Mouse (Mus musculus): ENCODE results near the gene Rnase13. TPM values are rescaled to one million over a fixed set of nuclear protein-coding genes. Genes with fewer than 3 reads are reported as not detected.

The Rnase13 gene
- polyA plus RNA-seq, 1 experiment, result not detected

DNA sequence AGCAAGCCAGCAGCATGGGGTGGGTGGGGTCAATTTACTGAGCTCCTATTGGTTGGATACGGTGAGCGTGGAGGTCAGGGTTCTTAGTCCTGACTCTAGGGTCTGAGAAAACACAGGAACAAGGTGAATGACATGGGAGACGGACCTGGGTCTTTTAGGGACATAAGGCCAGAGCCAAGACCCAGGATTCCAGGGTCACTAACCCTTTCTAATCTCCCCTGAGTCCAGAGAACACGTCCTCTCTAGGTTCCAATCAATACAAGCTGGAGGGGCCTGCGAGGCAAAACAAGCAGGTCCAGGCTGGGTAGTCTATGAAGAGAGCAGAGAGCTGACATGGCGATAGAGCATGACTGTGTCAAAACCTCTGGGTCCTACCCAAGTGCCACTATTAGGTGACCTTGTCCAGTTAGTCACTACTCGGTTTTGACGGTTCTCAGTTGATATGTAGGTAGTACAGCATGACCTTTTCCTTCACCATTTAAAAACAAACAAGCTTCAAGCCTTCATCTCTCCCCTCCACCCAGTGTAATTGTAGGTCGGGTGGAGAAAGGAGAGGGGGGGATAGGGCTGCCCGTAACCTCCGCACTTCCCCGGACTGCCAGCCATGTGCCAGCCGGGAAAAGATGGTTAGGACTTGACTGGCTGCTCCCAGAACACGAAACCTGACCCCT is 10.0 kb downstream of the Rnase13 start:
- H3K79me2 ChIP-seq (ENCODE audit: control insufficient read depth, insufficient read depth), result no peaks in the 10 kb centered on the region
- H3K36me3 ChIP-seq (ENCODE audit: control insufficient read depth, insufficient read depth), result no peaks in the 10 kb centered on the region
- peak overlapping the region; percentile 29 for H3K4me3 ChIP-seq (ENCODE audit: insufficient read depth, poor library complexity, severe bottlenecking)
- TF ChIP-seq MAX (IDR thresholded peaks at IDR 0.05) (no peak), MYOG (IDR thresholded peaks at IDR 0.05; ENCODE audit: control insufficient read depth, extremely low read depth, insufficient read length) (no peak), MYOD1 (IDR thresholded peaks at IDR 0.05; ENCODE audit: control insufficient read depth, insufficient read length, low read depth) (no peak), USF1 (IDR thresholded peaks at IDR 0.05; ENCODE audit: low read depth) (no peak), FOSL1 (IDR thresholded peaks at IDR 0.05; ENCODE audit: insufficient read depth, low read length, poor library complexity, severe bottlenecking) (no peak), CEBPB (IDR thresholded peaks at IDR 0.05; ENCODE audit: low read depth) (no peak), CTCF (IDR thresholded peaks at IDR 0.05; ENCODE audit: control insufficient read depth, insufficient read depth, insufficient read length) (no peak)
- no peaks in the 10 kb centered on the region for H3K79me3 ChIP-seq (ENCODE audit: low read depth)
- H3ac ChIP-seq (ENCODE audit: control insufficient read depth, insufficient read length, low read depth), result peak overlapping the region; percentile 58
- H3K27me3 ChIP-seq (ENCODE audit: control insufficient read depth, insufficient read depth, insufficient read length), result no peaks in the 10 kb centered on the region

DNA sequence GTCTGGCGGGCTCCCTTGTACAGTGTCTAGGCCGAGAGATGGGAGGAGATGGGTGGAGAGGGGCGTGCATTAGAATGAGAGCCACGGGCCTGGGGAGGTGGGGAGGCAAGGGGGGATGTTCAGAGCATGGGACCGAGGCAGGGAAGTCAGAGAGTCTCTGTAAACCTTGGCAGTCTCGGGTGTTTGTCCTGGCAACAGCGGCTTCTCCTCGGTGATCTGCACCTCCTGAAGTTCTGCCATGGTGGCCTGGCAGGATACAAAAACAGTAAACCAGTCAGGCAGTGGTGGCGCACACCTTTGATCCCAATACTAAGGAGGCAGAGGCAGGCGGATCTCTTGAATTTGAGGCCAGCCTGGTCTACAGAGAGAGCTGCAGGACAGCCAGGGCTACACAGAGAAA is 11.3 kb downstream of the Rnase13 start:
- Histone ChIP-seq H3K4me3 (ENCODE audit: insufficient read depth, poor library complexity, severe bottlenecking) (no peak overlapping the region), H3K36me3 (ENCODE audit: control insufficient read depth, insufficient read depth) (no peaks in the 10 kb centered on the region), H3K79me3 (ENCODE audit: low read depth) (no peaks in the 10 kb centered on the region), H3K27me3 (ENCODE audit: control insufficient read depth, insufficient read depth, insufficient read length) (no peaks in the 10 kb centered on the region), H3K79me2 (ENCODE audit: control insufficient read depth, insufficient read depth) (no peaks in the 10 kb centered on the region), H3ac (ENCODE audit: control insufficient read depth, insufficient read length, low read depth) (no peak overlapping the region)
- no peak for TF ChIP-seq MAX (IDR thresholded peaks at IDR 0.05)

DNA sequence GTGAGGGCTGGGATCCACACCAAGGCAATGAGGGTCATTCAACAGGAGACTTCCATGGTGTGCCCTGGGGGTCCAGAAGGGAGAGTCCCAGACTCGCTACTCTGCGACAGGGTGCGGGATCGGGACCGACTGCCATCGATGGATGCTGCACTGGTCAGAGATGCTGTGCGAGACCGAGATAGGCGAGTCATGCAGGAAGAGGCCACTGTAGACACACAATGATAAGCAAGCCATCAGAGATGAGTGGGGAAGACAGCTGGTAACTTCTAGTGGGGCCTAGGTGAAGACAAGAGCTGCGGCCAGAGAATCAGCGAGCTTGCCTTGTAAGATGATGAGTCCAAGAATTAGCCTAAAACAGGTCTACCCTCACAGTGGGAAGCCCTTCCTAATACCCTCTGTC is 16.5 kb downstream of the Rnase13 start:
- Histone ChIP-seq H3K36me3 (ENCODE audit: control insufficient read depth, insufficient read depth) (no peaks in the 10 kb centered on the region), H3K79me3 (ENCODE audit: low read depth) (no peaks in the 10 kb centered on the region)

DNA sequence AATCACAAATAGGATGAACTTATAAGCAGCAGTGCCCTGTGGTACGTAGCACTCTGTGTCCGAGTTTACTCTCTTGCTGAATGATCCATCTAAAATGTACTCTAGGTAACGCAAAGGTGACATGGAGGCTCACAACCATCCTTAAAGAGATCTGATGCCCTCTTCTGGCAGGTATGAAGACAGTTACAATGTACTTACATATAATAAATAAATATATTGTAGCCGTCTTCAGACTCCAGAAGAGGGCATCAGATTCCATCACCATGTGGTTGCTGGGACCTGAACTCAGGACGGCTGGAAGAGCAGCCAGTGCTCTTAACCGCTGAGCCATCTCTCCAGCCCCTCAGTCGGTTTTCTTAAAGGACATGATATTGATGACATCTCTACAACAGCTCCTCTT is 17.9 kb downstream of the Rnase13 start:
- TF ChIP-seq MYOD1 (IDR thresholded peaks at IDR 0.05; ENCODE audit: control insufficient read depth, insufficient read length, low read depth) (no peak), MAX (IDR thresholded peaks at IDR 0.05) (no peak), CTCF (IDR thresholded peaks at IDR 0.05; ENCODE audit: control insufficient read depth, insufficient read depth, insufficient read length) (no peak), FOSL1 (IDR thresholded peaks at IDR 0.05; ENCODE audit: insufficient read depth, low read length, poor library complexity, severe bottlenecking) (no peak), CEBPB (IDR thresholded peaks at IDR 0.05; ENCODE audit: low read depth) (no peak)
- no peaks in the 10 kb centered on the region for H3K36me3 ChIP-seq (ENCODE audit: control insufficient read depth, insufficient read depth)

More for the DNA sequence above, 16.5 kb downstream of the Rnase13 start:
- Histone ChIP-seq H3K79me2 (ENCODE audit: control insufficient read depth, insufficient read depth) (no peaks in the 10 kb centered on the region), H3K4me3 (ENCODE audit: insufficient read depth, poor library complexity, severe bottlenecking) (no peak overlapping the region), H3K27me3 (ENCODE audit: control insufficient read depth, insufficient read depth, insufficient read length) (no peaks in the 10 kb centered on the region), H3ac (ENCODE audit: control insufficient read depth, insufficient read length, low read depth) (no peak overlapping the region)
- TF ChIP-seq MYOD1 (IDR thresholded peaks at IDR 0.05; ENCODE audit: control insufficient read depth, insufficient read length, low read depth) (no peak), CTCF (IDR thresholded peaks at IDR 0.05; ENCODE audit: control insufficient read depth, insufficient read depth, insufficient read length) (no peak), USF1 (IDR thresholded peaks at IDR 0.05; ENCODE audit: low read depth) (no peak), FOSL1 (IDR thresholded peaks at IDR 0.05; ENCODE audit: insufficient read depth, low read length, poor library complexity, severe bottlenecking) (no peak), MYOG (IDR thresholded peaks at IDR 0.05; ENCODE audit: control insufficient read depth, extremely low read depth, insufficient read length) (no peak), MAX (IDR thresholded peaks at IDR 0.05) (no peak), CEBPB (IDR thresholded peaks at IDR 0.05; ENCODE audit: low read depth) (no peak)

DNA sequence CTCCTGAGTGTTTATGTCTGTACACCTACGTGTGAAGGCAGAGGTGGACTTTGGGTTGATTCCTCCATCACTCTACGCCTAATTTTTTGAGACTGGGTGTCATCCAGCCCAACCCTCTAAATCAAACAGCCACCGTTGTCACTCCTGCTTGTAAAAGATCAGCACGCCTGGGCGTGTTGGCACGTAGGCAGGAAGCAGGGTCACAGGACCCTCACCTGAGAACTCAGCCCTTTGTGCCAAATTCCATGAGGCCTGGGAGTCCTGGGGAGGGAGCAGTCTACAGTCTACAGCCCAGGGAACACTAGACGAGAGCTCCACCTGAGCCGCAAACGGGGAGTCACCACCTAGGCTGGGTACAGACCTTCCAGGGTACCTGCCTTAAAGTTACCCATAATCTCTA is 18.8 kb downstream of the Rnase13 start:
- Histone ChIP-seq H3K4me3 (ENCODE audit: insufficient read depth, poor library complexity, severe bottlenecking) (no peak overlapping the region), H3ac (ENCODE audit: control insufficient read depth, insufficient read length, low read depth) (no peak overlapping the region), H3K36me3 (ENCODE audit: control insufficient read depth, insufficient read depth) (no peaks in the 10 kb centered on the region), H3K27me3 (ENCODE audit: control insufficient read depth, insufficient read depth, insufficient read length) (no peaks in the 10 kb centered on the region), H3K79me3 (ENCODE audit: low read depth) (no peaks in the 10 kb centered on the region), H3K79me2 (ENCODE audit: control insufficient read depth, insufficient read depth) (no peaks in the 10 kb centered on the region)
- TF ChIP-seq MYOD1 (IDR thresholded peaks at IDR 0.05; ENCODE audit: control insufficient read depth, insufficient read length, low read depth), result no peak
- TF ChIP-seq CTCF (IDR thresholded peaks at IDR 0.05; ENCODE audit: control insufficient read depth, insufficient read depth, insufficient read length), result no peak
- no peak for TF ChIP-seq FOSL1 (IDR thresholded peaks at IDR 0.05; ENCODE audit: insufficient read depth, low read length, poor library complexity, severe bottlenecking)
- no peak for TF ChIP-seq CEBPB (IDR thresholded peaks at IDR 0.05; ENCODE audit: low read depth)
- TF ChIP-seq USF1 (IDR thresholded peaks at IDR 0.05; ENCODE audit: low read depth), result no peak
- no peak for TF ChIP-seq MAX (IDR thresholded peaks at IDR 0.05)
- TF ChIP-seq MYOG (IDR thresholded peaks at IDR 0.05; ENCODE audit: control insufficient read depth, extremely low read depth, insufficient read length), result no peak

More for the DNA sequence above, 17.9 kb downstream of the Rnase13 start:
- no peaks in the 10 kb centered on the region for H3K79me2 ChIP-seq (ENCODE audit: control insufficient read depth, insufficient read depth)
- no peak overlapping the region for H3K4me3 ChIP-seq (ENCODE audit: insufficient read depth, poor library complexity, severe bottlenecking)
- no peaks in the 10 kb centered on the region for H3K27me3 ChIP-seq (ENCODE audit: control insufficient read depth, insufficient read depth, insufficient read length)
- H3ac ChIP-seq (ENCODE audit: control insufficient read depth, insufficient read length, low read depth), result no peak overlapping the region
- H3K79me3 ChIP-seq (ENCODE audit: low read depth), result no peaks in the 10 kb centered on the region

Measured in C2C12 (cell line).